Mouse (Mus musculus) lung, embryonic 15.5 days (tissue): ENCODE measurements around the gene Olfm2. TPM values are rescaled to one million over a fixed set of nuclear protein-coding genes. Genes with fewer than 3 reads are reported as not detected.

Experiments
- ATAC-seq: fragments of 200-750 bp; cut with Nextera tagmentation; 2 replicates; pipeline ENCODE4 v1.8.0; 2017; ENCODE audit warnings: moderate number of reproducible peaks, borderline replicate concordance; ENCODE audit not compliant: low FRiP score, low TSS enrichment; ENCODE audit errors: extremely low read depth
- H3K27ac ChIP-seq: fragments of 300-500 bp; sonication (generic); 2 replicates; pipeline ENCODE4 v1.5.1; 2015; ENCODE audit warnings: moderate library complexity, mild to moderate bottlenecking, inconsistent platforms
- H3K27me3 ChIP-seq: fragments of 300-500 bp; sonication (generic); 2 replicates; pipeline ENCODE4 v1.6.1; 2015; ENCODE audit warnings: inconsistent platforms
- H3K36me3 ChIP-seq: fragments of 300-500 bp; sonication (generic); 2 replicates; pipeline ENCODE4 v1.6.1; 2015; ENCODE audit warnings: inconsistent platforms
- H3K4me1 ChIP-seq: fragments of 300-500 bp; sonication (generic); 2 replicates; pipeline ENCODE4 v1.6.1; 2015; ENCODE audit warnings: inconsistent platforms
- H3K4me2 ChIP-seq: fragments of 300-500 bp; sonication (generic); 2 replicates; pipeline ENCODE4 v1.6.1; 2015; ENCODE audit warnings: inconsistent platforms, mild to moderate bottlenecking, moderate library complexity
- H3K4me3 ChIP-seq: fragments of 300-500 bp; sonication (generic); 2 replicates; pipeline ENCODE4 v1.5.1; 2015; ENCODE audit warnings: mild to moderate bottlenecking, inconsistent platforms
- H3K9ac ChIP-seq: fragments of 300-500 bp; sonication (generic); 2 replicates; pipeline ENCODE4 v1.6.1; 2015; ENCODE audit warnings: inconsistent platforms
- H3K9me3 ChIP-seq: fragments of 300-500 bp; sonication (generic); 2 replicates; pipeline ENCODE4 v1.6.1; 2016; ENCODE audit warnings: inconsistent platforms
- WGBS: fragments of 180-500 bp; shearing (Covaris S2); methylation state at CpG from one replicate; pipeline ENCODE4 v1.1.7; 2015; 5-methylcytosine and 5-hydroxymethylcytosine counted together
- polyA plus RNA-seq: library from polyadenylated mRNA; unstranded; fragments of >200 nt; fragmentation: Nextera tagmentation; extraction: Ambion mirVana; gene quantifications from 2 replicates; pipeline ENCODE4 v1.2.1, GENCODE M21; 2015

Olfm2 gene
- polyA plus RNA-seq, 1 experiment from 2014 or later: 2.7 TPM

- Histone ChIP-seq H3K36me3 (no peaks in the 10 kb centered on the region), H3K27ac (no peak overlapping the region), H3K27me3 (peaks cover 34% of the 10 kb centered on the region), H3K4me3 (no peak overlapping the region), H3K9ac (no peak overlapping the region), H3K4me2 (peak overlapping the region; percentile 43), H3K9me3 (no peaks in the 10 kb centered on the region), H3K4me1 (peaks cover 7% of the 10 kb centered on the region)
- WGBS: 2% methylated on average over 12 of the region's 12 CpGs
- ATAC-seq: peak; percentile 60; the same call in 1 of the 2 replicates
Measured at GRCm38 (mm10) chr9:20740407-20740806, 5.7 kb downstream of the Olfm2 start.

DNA sequence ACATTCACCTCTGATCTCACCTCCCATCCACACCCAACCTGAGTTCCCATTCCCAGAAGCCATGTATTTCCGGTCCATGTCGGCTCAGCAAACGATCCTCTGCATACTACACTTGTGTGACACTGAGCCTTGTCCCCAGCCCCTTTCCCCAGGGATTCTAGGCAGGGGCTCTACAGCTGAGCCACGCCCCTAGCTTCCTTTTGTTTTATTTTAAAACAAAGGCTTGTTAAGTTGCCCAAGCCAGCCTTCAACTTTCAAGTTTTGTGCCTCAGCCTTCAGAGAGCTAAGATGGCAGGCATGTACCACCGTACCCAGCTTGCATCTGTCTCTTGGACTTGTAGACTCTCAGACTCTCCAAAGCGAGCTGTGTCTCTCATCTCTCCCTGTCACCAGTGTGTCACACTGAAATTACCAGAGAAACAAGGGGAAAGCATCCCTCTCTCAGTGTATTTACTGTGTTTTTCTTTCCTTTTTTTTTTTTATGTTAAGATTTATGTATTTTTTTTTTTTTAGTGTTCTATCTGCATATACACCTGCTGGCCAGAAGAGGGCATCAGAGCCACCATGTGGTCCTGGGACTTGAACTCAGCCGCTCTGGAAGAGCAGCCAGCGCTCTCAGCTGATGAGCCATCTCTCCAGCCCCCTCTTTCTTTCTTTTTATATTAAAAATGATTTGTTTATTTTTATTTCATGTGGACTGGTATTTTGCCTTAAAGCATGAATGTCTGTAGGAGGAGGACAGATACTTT lies 7.7 kb downstream of the Olfm2 start:
- no peak overlapping the region for H3K4me2 ChIP-seq
- peaks cover 7% of the 10 kb centered on the region for H3K4me1 ChIP-seq
- ATAC-seq: no peak
- H3K27me3 ChIP-seq: peaks cover 14% of the 10 kb centered on the region
- no peak overlapping the region for H3K4me3 ChIP-seq
- H3K9me3 ChIP-seq: no peaks in the 10 kb centered on the region
- 39% methylated on average over 8 of the region's 8 CpGs for WGBS
- no peak overlapping the region for H3K27ac ChIP-seq
- no peaks in the 10 kb centered on the region for H3K36me3 ChIP-seq
- no peak overlapping the region for H3K9ac ChIP-seq

DNA sequence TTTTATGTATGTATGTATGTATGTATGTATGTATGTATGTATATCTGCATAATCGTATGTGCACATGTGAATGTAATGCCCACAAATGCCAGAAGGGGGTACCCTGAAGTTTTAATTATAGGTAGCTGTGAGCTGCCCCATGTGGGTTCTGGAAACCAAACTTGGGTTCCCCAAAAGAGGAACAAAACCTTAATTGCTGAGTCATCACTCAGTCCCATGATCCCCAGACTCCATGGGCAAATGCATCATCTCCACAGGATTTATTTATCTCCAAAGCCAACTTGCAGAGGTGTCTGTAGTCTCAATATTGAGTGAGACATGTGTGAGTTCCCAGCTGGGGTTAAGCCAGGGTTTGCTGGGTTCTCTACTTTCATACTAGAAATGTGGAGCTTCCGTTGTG lies 8.9 kb downstream of the Olfm2 start:
- H3K4me2 ChIP-seq: no peak overlapping the region
- ATAC-seq: no peak
- H3K27me3 ChIP-seq: peaks cover 4% of the 10 kb centered on the region
- no peak overlapping the region for H3K9ac ChIP-seq
- H3K4me1 ChIP-seq: peaks cover 7% of the 10 kb centered on the region
- H3K36me3 ChIP-seq: no peaks in the 10 kb centered on the region
- WGBS: 85% methylated on average over 2 of the region's 2 CpGs
- no peaks in the 10 kb centered on the region for H3K9me3 ChIP-seq
- no peak overlapping the region for H3K27ac ChIP-seq
- no peak overlapping the region for H3K4me3 ChIP-seq

DNA sequence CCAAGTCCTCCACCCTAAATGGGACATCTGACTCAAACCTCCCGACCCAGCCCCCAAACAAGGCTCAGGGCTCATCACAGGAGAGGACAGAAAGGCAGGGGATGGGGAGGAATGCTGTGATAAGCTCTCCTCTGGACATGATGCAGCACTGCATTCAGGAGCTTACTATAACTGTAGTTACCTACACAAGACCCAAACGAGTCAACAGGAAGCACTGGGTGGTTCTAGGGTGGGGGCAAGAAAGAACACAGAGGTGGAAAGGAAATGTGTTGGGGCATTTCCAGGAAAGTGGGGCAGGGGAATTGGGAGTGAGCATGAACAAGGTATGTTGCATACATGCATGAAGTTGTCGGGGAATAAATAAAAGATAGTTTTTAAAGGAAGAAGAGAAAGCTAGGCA lies 11.5 kb downstream of the Olfm2 start:
- H3K27me3 ChIP-seq: peaks cover 10% of the 10 kb centered on the region

DNA sequence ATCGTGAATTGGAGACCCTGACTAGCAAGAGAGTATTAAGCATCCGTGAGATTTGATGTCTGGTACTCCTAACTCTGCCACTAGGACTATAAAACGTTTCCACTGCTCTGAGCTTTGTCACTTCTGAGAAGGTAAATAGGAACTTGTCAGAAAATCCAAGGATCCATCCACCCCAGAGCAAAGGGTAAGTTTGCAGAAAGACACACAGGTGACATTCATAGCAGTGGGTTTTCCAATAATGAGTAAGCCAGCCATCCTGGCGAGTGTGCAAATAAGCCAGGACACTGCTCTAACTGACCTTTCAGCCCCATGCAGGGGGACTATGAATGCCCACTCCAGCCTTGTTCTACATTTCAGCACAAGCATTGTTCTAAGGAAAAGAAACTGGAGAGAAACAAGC lies 14.4 kb downstream of the Olfm2 start:
- H3K4me1 ChIP-seq: peaks cover 9% of the 10 kb centered on the region
- peaks cover 38% of the 10 kb centered on the region for H3K27me3 ChIP-seq
- no peak overlapping the region for H3K27ac ChIP-seq
- ATAC-seq: no peak
- H3K4me3 ChIP-seq: no peak overlapping the region
- no peaks in the 10 kb centered on the region for H3K9me3 ChIP-seq
- no peaks in the 10 kb centered on the region for H3K36me3 ChIP-seq
- H3K4me2 ChIP-seq: no peak overlapping the region
- no peak overlapping the region for H3K9ac ChIP-seq
- 50% methylated on average over 4 of the region's 4 CpGs for WGBS

More for the DNA sequence above, 11.5 kb downstream of the Olfm2 start:
- H3K4me3 ChIP-seq: no peak overlapping the region
- H3K4me2 ChIP-seq: no peak overlapping the region
- no peak overlapping the region for H3K9ac ChIP-seq
- 56% methylated on average over 3 of the region's 3 CpGs for WGBS
- ATAC-seq: no peak
- H3K27ac ChIP-seq: no peak overlapping the region
- no peaks in the 10 kb centered on the region for H3K9me3 ChIP-seq
- no peaks in the 10 kb centered on the region for H3K36me3 ChIP-seq
- no peaks in the 10 kb centered on the region for H3K4me1 ChIP-seq

GRCm38 (mm10) chr9:20729451-20729850 lies 16.7 kb downstream of the Olfm2 start:
- Histone ChIP-seq H3K4me1 (peaks cover 17% of the 10 kb centered on the region), H3K27me3 (peaks cover 61% of the 10 kb centered on the region), H3K4me2 (no peak overlapping the region), H3K4me3 (no peak overlapping the region), H3K36me3 (no peaks in the 10 kb centered on the region), H3K9ac (no peak overlapping the region), H3K27ac (no peak overlapping the region), H3K9me3 (no peaks in the 10 kb centered on the region)
- no peak for ATAC-seq
- WGBS: 30% methylated on average over 6 of the region's 6 CpGs

GRCm38 (mm10) chr9:20727601-20728113 lies 18.5 kb downstream of the Olfm2 start:
- Histone ChIP-seq H3K9ac (no peak overlapping the region), H3K36me3 (no peaks in the 10 kb centered on the region), H3K9me3 (no peaks in the 10 kb centered on the region), H3K4me3 (peak overlapping the region; percentile 48), H3K27me3 (peaks cover 69% of the 10 kb centered on the region), H3K4me1 (peaks cover 17% of the 10 kb centered on the region), H3K27ac (no peak overlapping the region), H3K4me2 (peak overlapping the region; percentile 97)
- peak; percentile 36; the same call in 1 of the 2 replicates for ATAC-seq
- 1% methylated on average over 40 of the region's 46 CpGs for WGBS

GRCm38 (mm10) chr9:20726859-20727600 lies 19.1 kb downstream of the Olfm2 start:
- Histone ChIP-seq H3K36me3 (no peaks in the 10 kb centered on the region), H3K27ac (no peak overlapping the region), H3K9ac (peak overlapping the region; percentile 29), H3K4me3 (peak overlapping the region; percentile 48), H3K9me3 (no peaks in the 10 kb centered on the region), H3K27me3 (peaks cover 69% of the 10 kb centered on the region), H3K4me1 (peaks cover 17% of the 10 kb centered on the region), H3K4me2 (peak overlapping the region; percentile 97)
- under 1% methylated on average over 41 of the region's 54 CpGs for WGBS
- no peak for ATAC-seq

DNA sequence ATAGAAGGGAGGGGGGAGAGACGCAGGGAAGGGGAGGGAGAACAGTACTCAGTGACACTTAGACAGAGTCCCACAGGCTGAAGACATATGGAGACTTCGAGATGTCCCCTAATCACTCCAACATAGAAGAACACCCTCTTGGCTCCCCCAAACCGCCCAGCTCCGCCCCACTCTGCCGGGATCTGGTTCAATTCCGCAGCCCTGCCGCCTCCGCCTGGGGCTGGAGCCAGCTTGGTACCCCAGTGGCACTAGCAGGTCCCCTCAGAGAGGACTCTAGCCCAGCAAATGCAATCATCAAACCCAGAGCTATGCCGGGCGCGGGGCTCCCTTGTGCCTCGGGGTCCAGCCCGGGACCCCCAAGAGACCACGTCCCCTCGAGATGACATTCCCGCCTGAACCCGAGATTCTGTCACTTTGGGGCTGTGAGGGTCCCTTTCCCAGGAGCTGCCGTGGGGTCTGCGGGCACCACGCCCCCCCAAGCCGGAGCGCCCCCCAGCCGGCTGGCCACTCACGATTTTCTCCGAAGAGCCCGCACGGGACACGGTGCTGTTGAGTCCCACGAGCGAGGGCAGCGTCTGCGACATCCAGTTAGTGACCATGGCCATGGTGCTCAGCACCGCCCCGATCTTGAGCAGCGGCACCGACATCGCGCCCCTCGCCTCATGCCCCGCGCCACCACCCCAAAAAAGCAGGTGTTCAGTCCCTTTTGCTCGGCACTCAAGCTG lies 19.9 kb downstream of the Olfm2 start:
- H3K27ac ChIP-seq: no peak overlapping the region
- peaks cover 21% of the 10 kb centered on the region for H3K4me1 ChIP-seq
- 1% methylated on average over 42 of the region's 42 CpGs for WGBS
- H3K4me3 ChIP-seq: peak overlapping the region; percentile 48
- no peak for ATAC-seq
- H3K27me3 ChIP-seq: peaks cover 69% of the 10 kb centered on the region
- H3K9me3 ChIP-seq: no peaks in the 10 kb centered on the region
- peak overlapping the region; percentile 97 for H3K4me2 ChIP-seq
- peak overlapping the region; percentile 29 for H3K9ac ChIP-seq
- H3K36me3 ChIP-seq: no peaks in the 10 kb centered on the region

DNA sequence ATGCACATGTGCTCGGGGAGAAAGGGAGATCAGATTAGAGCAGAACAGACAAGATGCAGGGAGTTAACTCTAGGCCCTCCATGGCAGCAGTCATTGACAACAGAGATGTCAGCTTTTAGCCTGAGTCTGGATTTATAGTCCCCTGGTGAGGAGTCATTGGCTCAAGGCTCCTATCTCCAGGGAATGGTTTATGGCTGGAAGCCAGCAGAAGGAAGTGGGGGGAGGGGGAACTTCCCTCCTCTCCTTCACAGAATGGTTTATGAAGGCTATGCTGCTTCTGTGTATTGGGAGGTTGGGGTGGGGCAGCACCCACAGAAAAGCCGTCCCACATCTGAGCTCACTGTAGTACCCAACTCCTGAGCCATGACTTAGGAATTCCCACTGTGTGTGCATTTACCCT lies 24.6 kb downstream of the Olfm2 start:
- 49% methylated on average over 2 of the region's 2 CpGs for WGBS
- Histone ChIP-seq H3K4me1 (peaks cover 10% of the 10 kb centered on the region), H3K9me3 (no peaks in the 10 kb centered on the region), H3K27ac (no peak overlapping the region), H3K27me3 (peaks cover 29% of the 10 kb centered on the region), H3K9ac (no peak overlapping the region), H3K4me3 (no peak overlapping the region), H3K36me3 (no peaks in the 10 kb centered on the region), H3K4me2 (no peak overlapping the region)
- 0 out of 2 replicates have a peak, but pooled peaks have one; percentile 47 for ATAC-seq

DNA sequence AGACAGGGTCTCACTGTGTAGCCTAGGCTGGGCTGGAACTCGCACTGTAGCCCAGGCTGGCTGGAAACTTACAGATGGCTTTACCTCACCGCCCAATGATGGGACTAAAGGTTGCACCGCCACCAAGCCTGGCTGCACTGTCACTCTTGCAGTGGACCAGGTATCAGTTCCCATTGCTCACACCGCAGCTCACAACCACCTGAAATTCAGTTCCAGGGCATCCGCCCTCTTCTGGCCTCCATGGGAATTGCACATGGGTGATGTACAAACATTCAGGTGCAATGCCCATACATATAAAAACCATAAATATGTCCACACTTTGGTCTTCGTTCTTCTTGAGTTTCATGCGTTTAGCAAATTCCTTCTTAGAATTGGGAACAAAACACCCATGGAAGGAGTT lies 30.8 kb downstream of the Olfm2 start:
- H3K27me3 ChIP-seq: no peaks in the 10 kb centered on the region
- ATAC-seq: no peak
- no peaks in the 10 kb centered on the region for H3K36me3 ChIP-seq
- no peaks in the 10 kb centered on the region for H3K4me1 ChIP-seq
- no peak overlapping the region for H3K4me2 ChIP-seq
- H3K9me3 ChIP-seq: no peaks in the 10 kb centered on the region
- H3K27ac ChIP-seq: no peak overlapping the region
- no peak overlapping the region for H3K9ac ChIP-seq
- no peak overlapping the region for H3K4me3 ChIP-seq
- 71% methylated on average over 7 of the region's 7 CpGs for whole genome bisulfite sequencing
